Mouse (Mus musculus) midbrain, postnatal 0 days (tissue): ENCODE measurements at regions not wholly inside any gene's neighbourhood (a gene's known extent, or its start where the extent isn't known, plus 50 kb on each side); places are given as distances from the start of the nearest gene placed in this dataset.
"Not testable (repeated sequence)": the region's sequence is repeated elsewhere in the genome, so short reads cannot be mapped to it uniquely, and the experiment has no call there.

Source experiments
- ATAC-seq: fragments of 200-750 bp; cut with Nextera tagmentation; 2 replicates; pipeline ENCODE4 v1.8.0; 2017; ENCODE audit warnings: moderate number of reproducible peaks, mild to moderate bottlenecking, moderate TSS enrichment, moderate library complexity; ENCODE audit not compliant: low FRiP score
- DNase-seq: peaks from one replicate; pipeline ENCODE4 v3.0.0-alpha.2; 2015; ENCODE audit warnings: low spot score
- H3K27ac ChIP-seq: fragments of 300-500 bp; sonication (generic); 2 replicates; pipeline ENCODE4 v1.5.1; 2014; ENCODE audit warnings: low read depth, mild to moderate bottlenecking, low read length, mixed read lengths
- H3K27me3 ChIP-seq: fragments of 300-500 bp; sonication (generic); 2 replicates; pipeline ENCODE4 v1.6.1; 2014; ENCODE audit warnings: low read length, control low read depth, mixed read lengths; ENCODE audit not compliant: insufficient read depth
- H3K36me3 ChIP-seq: fragments of 300-500 bp; sonication (generic); 2 replicates; pipeline ENCODE4 v1.6.1; 2014; ENCODE audit warnings: low read length, control low read depth, mixed read lengths; ENCODE audit not compliant: insufficient read depth
- H3K4me1 ChIP-seq: fragments of 300-500 bp; sonication (generic); 2 replicates; pipeline ENCODE4 v1.6.1; 2014; ENCODE audit warnings: mild to moderate bottlenecking, control low read depth, antibody characterized with exemption, low read length, mixed read lengths; ENCODE audit not compliant: insufficient read depth
- H3K4me2 ChIP-seq: fragments of 300-500 bp; sonication (generic); 2 replicates; pipeline ENCODE4 v1.6.1; 2014; ENCODE audit warnings: low read depth, mild to moderate bottlenecking, low read length, mixed read lengths; ENCODE audit not compliant: poor library complexity, severe bottlenecking
- H3K4me3 ChIP-seq: fragments of 300-500 bp; sonication (generic); 2 replicates; pipeline ENCODE4 v1.5.1; 2014; ENCODE audit warnings: low read depth, mild to moderate bottlenecking, low read length, moderate library complexity
- H3K9ac ChIP-seq: fragments of 300-500 bp; sonication (generic); replicated peaks from 2 replicates; pipeline ENCODE4 v1.6.1; 2014; ENCODE audit warnings: mild to moderate bottlenecking, low read length, moderate library complexity, mixed read lengths; ENCODE audit not compliant: poor library complexity, severe bottlenecking
- H3K9me3 ChIP-seq: fragments of 300-500 bp; sonication (generic); 2 replicates; pipeline ENCODE4 v1.6.1; 2016; ENCODE audit warnings: low read length, control low read depth
- CTCF ChIP-seq: IDR thresholded peaks from 2 replicates; pipeline ENCODE4 v1.5.1; 2016; ENCODE audit warnings: antibody characterized with exemption, mild to moderate bottlenecking
- WGBS: fragments of 180-500 bp; shearing (Covaris S2); extraction: QIAGEN DNeasy Blood & Tissue Kit; methylation state at CpG from one replicate; pipeline ENCODE4 v1.1.7; 2014; 5-methylcytosine and 5-hydroxymethylcytosine counted together

- H3K4me1 ChIP-seq, H3K9ac ChIP-seq, DNase-seq, H3K4me2 ChIP-seq, H3K4me3 ChIP-seq, H3K9me3 ChIP-seq, ATAC-seq, H3K36me3 ChIP-seq, H3K27me3 ChIP-seq, H3K27ac ChIP-seq: not testable (repeated sequence)
- peak; percentile 8; the same call in 1 of the 2 replicates for TF ChIP-seq CTCF
- 41% methylated on average over 7 of the region's 7 CpGs for WGBS
These were observed 102.1 kb upstream of the Syn3 start for GRCm38 (mm10) chr10:86600843-86601242.

GRCm38 (mm10) chr10:86599991-86600390, 101.3 kb upstream of the Syn3 start:
- not testable (repeated sequence) for H3K4me1 ChIP-seq, H3K4me2 ChIP-seq, H3K4me3 ChIP-seq, H3K27ac ChIP-seq, H3K9me3 ChIP-seq, ATAC-seq, H3K36me3 ChIP-seq, H3K9ac ChIP-seq, H3K27me3 ChIP-seq, DNase-seq
- WGBS, result 92% methylated on average over 7 of the region's 7 CpGs

GRCm38 (mm10) chr10:86590211-86590610, 91.5 kb upstream of the Syn3 start:
- not testable (repeated sequence) for H3K27me3 ChIP-seq, H3K9ac ChIP-seq, H3K4me3 ChIP-seq, H3K9me3 ChIP-seq, DNase-seq, H3K27ac ChIP-seq, ATAC-seq, H3K4me1 ChIP-seq, H3K36me3 ChIP-seq, H3K4me2 ChIP-seq
- 74% methylated on average over 2 of the region's 2 CpGs for WGBS

GRCm38 (mm10) chr10:86566875-86567274, 68.2 kb upstream of the Syn3 start:
- H3K27me3 ChIP-seq, H3K4me1 ChIP-seq, H3K4me3 ChIP-seq, DNase-seq, ATAC-seq, H3K9ac ChIP-seq, H3K9me3 ChIP-seq, H3K36me3 ChIP-seq, H3K27ac ChIP-seq, H3K4me2 ChIP-seq: not testable (repeated sequence)
- 65% methylated on average over 2 of the region's 2 CpGs for WGBS

GRCm38 (mm10) chr10:86555843-86556242, 57.1 kb upstream of the Syn3 start:
- no peaks in the 10 kb centered on the region for H3K9me3 ChIP-seq
- ATAC-seq (no peak), DNase-seq (no peak)
- WGBS, result 70% methylated on average over 8 of the region's 8 CpGs
- TF ChIP-seq CTCF, result no peak
- H3K4me2 ChIP-seq, result no peak overlapping the region
- H3K36me3 ChIP-seq, result no peaks in the 10 kb centered on the region
- no peak overlapping the region for H3K27ac ChIP-seq
- no peaks in the 10 kb centered on the region for H3K4me1 ChIP-seq
- no peak overlapping the region for H3K4me3 ChIP-seq
- no peaks in the 10 kb centered on the region for H3K27me3 ChIP-seq
- no peak overlapping the region for H3K9ac ChIP-seq
